Mouse (Mus musculus): ENCODE results near the gene Plcb4.

DNA sequence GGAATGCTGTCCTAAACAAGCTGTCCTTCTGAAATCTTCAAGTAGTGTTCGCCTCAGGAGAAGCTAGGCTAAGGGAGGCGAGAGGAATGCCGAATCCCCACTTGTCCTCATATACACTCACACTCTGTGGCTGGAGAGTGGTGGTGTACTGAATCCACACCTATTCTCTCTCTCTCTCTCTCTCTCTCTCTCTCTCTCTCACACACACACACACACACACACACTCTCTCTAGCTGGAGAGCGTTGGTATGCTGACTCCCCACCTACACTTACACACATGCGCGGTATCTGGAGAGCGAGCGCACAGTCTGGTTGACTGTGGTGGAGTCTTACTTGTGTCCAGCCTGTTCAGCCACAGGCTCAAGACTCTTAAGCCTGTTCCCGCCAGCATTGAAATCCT lies 68.3 kb downstream of the Plcb4 start:
- TF ChIP-seq CTCF (IDR thresholded peaks at IDR 0.05; ENCODE audit: borderline replicate concordance, insufficient read depth, low read length): no peak
- no peak for TF ChIP-seq POLR2A (IDR thresholded peaks at IDR 0.05; ENCODE audit: low read depth, low read length)
